Mouse (Mus musculus): ENCODE results near the gene Tmem198.
A peak's percentile ranks its signal among the peaks of the same experiment; 100 is the strongest.

The Tmem198 gene

GRCm38 (mm10) chr1:75478916-75479634, at the start of gene Tmem198, which contains the start of gene Chpf:
Tmem198 (plus strand) TSS chr1:75479532.
Chpf (minus strand) TSS chr1:75479307.
- peak; percentile 92 for DNase-seq (ENCODE audit: low spot score)

- no peak for DNase-seq (ENCODE audit: low spot score)
Measured at GRCm38 (mm10) chr1:75435475-75436328, 43.6 kb upstream of the Tmem198 start, which contains the start of gene Gmppa. Gmppa (plus strand) TSS chr1:75435930.

GRCm38 (mm10) chr1:75438782-75439181, 40.5 kb upstream of the Tmem198 start:
- no peak for DNase-seq (ENCODE audit: low spot score)

- no peak for DNase-seq (ENCODE audit: low spot score)
Measured at GRCm38 (mm10) chr1:75440661-75441060, 38.7 kb upstream of the Tmem198 start.

GRCm38 (mm10) chr1:75441471-75441996, 37.8 kb upstream of the Tmem198 start:
- DNase-seq (ENCODE audit: low spot score) = no peak

- no peak for DNase-seq (ENCODE audit: low spot score)
Measured at GRCm38 (mm10) chr1:75442171-75442570, 37.2 kb upstream of the Tmem198 start.

GRCm38 (mm10) chr1:75442811-75443210, 36.5 kb upstream of the Tmem198 start:
- no peak for DNase-seq (ENCODE audit: low spot score)

- DNase-seq (ENCODE audit: low spot score) = no peak
Measured at GRCm38 (mm10) chr1:75443247-75444024, 35.9 kb upstream of the Tmem198 start.

- DNase-seq (ENCODE audit: low spot score) = no peak
Measured at GRCm38 (mm10) chr1:75444208-75444607, 35.1 kb upstream of the Tmem198 start.

- no peak for DNase-seq (ENCODE audit: low spot score)
Measured at GRCm38 (mm10) chr1:75445141-75445701, 34.1 kb upstream of the Tmem198 start.

- DNase-seq (ENCODE audit: low spot score) = peak; percentile 57
Measured at GRCm38 (mm10) chr1:75445751-75446611, 33.4 kb upstream of the Tmem198 start.

- DNase-seq (ENCODE audit: low spot score) = no peak
Measured at GRCm38 (mm10) chr1:75446656-75447055, 32.7 kb upstream of the Tmem198 start.

- DNase-seq (ENCODE audit: low spot score) = no peak
Measured at GRCm38 (mm10) chr1:75447265-75448051, 31.9 kb upstream of the Tmem198 start.

GRCm38 (mm10) chr1:75448052-75448431, 31.3 kb upstream of the Tmem198 start:
- DNase-seq (ENCODE audit: low spot score) = no peak

- DNase-seq (ENCODE audit: low spot score) = no peak
Measured at GRCm38 (mm10) chr1:75448937-75449336, 30.4 kb upstream of the Tmem198 start.

- no peak for DNase-seq (ENCODE audit: low spot score)
Measured at GRCm38 (mm10) chr1:75449377-75450135, 29.8 kb upstream of the Tmem198 start.

- DNase-seq (ENCODE audit: low spot score) = no peak
Measured at GRCm38 (mm10) chr1:75450314-75451005, 28.9 kb upstream of the Tmem198 start, which contains the start of gene Asic4. Asic4 (plus strand) TSS chr1:75450436.

GRCm38 (mm10) chr1:75451900-75452299, 27.4 kb upstream of the Tmem198 start:
- DNase-seq (ENCODE audit: low spot score) = no peak

All from urinary bladder, postnatal 10 days (tissue).